Mouse (Mus musculus): Measurements from ENCODE around the gene Kiss1r. TPM values are rescaled to one million over a fixed set of nuclear protein-coding genes. Genes with fewer than 3 reads are reported as not detected.

The Kiss1r gene
- total and polyA plus RNA-seq, 3 experiments = 0.30 to 0.33 (median 0.33) TPM

DNA sequence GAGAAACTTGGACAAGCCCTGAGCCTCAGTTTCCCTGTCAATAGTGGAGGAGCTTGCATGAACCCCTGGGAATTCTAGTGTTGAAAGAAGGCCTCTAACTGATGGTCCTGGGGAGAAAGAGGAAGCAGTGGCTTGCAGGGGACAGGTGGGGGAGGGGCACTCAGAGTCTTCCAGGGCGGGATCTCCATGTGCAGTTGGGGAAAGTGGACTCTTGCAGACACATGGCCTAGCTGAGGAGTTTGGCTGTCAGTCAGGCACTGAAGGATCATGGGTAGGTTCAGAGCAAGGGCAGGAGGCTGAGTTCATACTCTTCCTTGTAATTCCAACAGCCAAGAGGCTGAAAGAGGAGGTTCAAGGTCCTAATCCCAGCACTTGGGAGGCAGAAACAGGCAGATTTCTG, 39.6 kb upstream of the Kiss1r start:
- Histone ChIP-seq H3K36me3 (replicated peaks) (no peaks in the 10 kb centered on the region), H3K4me1 (ENCODE audit: insufficient read depth, low read depth, low read length) (peaks cover 74% of the 10 kb centered on the region), H3K27me3 (ENCODE audit: insufficient read depth, low read length) (peaks cover 52% of the 10 kb centered on the region), H3K9me3 (replicated peaks) (no peaks in the 10 kb centered on the region), H3K4me3 (ENCODE audit: low read depth, low read length) (peak overlapping the region; percentile 52; the same call in 1 of the 2 replicates)
- no peak for TF ChIP-seq GATA2 (IDR thresholded peaks at IDR 0.05; ENCODE audit: borderline replicate concordance, low read depth, low read length)
- TF ChIP-seq TAL1 (conservative IDR thresholded peaks at IDR 0.05; ENCODE audit: low read depth, low read length) = no peak
- no peak for TF ChIP-seq GATA1 (IDR thresholded peaks at IDR 0.05; ENCODE audit: borderline replicate concordance, low read length)
- no peak for TF ChIP-seq POLR2AphosphoS5 (IDR thresholded peaks at IDR 0.05; ENCODE audit: insufficient replicate concordance, low read depth, low read length)
- TF ChIP-seq CTCF (IDR thresholded peaks at IDR 0.05; ENCODE audit: low read depth, low read length) = no peak
- peak; percentile 91 for DNase-seq (ENCODE audit: low spot score)
- ATAC-seq (ENCODE audit: extremely low read depth, insufficient number of reproducible peaks, low FRiP score, poor library complexity, severe bottlenecking) = peak; percentile 60

DNA sequence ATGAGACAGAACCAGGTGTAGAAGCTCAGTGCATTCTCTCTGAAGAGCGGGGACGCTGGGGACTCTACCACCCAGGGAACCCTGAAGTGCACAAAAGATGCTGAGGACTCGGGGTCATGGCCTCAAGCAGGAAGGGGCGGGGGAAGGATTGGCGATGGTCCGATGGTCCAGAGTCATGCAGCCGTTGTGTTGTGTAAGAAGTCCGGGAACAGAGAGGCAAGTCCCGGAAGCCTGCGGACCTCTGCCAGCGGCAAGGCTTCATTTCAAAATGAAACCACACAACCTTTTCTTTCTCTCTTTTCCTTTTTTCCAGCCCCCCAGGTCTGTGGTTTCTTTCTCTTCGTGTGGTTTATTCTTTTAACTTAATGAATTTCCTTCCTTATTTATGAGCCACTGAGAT, 39.0 kb upstream of the Kiss1r start:
- no peak for DNase-seq (ENCODE audit: low spot score)
- peaks cover 53% of the 10 kb centered on the region for H3K27me3 ChIP-seq (ENCODE audit: insufficient read depth, low read length)
- TF ChIP-seq POLR2AphosphoS5 (IDR thresholded peaks at IDR 0.05; ENCODE audit: insufficient replicate concordance, low read depth, low read length) (no peak), GATA2 (IDR thresholded peaks at IDR 0.05; ENCODE audit: borderline replicate concordance, low read depth, low read length) (no peak), TAL1 (conservative IDR thresholded peaks at IDR 0.05; ENCODE audit: low read depth, low read length) (no peak), CTCF (IDR thresholded peaks at IDR 0.05; ENCODE audit: low read depth, low read length) (no peak), GATA1 (IDR thresholded peaks at IDR 0.05; ENCODE audit: borderline replicate concordance, low read length) (no peak)
- H3K9me3 ChIP-seq (replicated peaks) = no peaks in the 10 kb centered on the region
- no peaks in the 10 kb centered on the region for H3K36me3 ChIP-seq (replicated peaks)
- ATAC-seq (ENCODE audit: extremely low read depth, insufficient number of reproducible peaks, low FRiP score, poor library complexity, severe bottlenecking) = no peak
- no peak overlapping the region; the same call in 1 of the 2 replicates for H3K4me3 ChIP-seq (ENCODE audit: low read depth, low read length)
- peaks cover 77% of the 10 kb centered on the region for H3K4me1 ChIP-seq (ENCODE audit: insufficient read depth, low read depth, low read length)

DNA sequence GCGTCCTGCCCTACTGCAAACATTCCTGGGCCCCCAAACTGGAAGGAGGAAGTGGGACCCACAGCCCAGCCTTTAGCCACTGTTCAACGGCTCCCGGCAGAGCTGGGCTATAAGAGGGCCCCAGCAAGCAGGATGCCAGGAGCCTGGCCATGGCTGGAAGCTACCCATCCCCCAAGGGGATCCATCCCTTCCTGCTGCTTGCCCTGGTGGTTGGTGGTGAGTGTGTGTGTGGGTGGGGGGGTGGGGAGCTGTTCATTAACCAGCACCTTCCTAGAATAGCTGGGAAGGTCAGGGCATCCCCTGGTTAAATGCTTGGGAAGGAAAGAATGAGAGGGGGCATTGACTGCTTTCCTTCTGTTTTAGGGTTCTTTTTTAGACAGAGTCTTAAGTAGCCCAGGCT, 37.2 kb upstream of the Kiss1r start:
- Histone ChIP-seq H3K36me3 (replicated peaks) (no peaks in the 10 kb centered on the region), H3K27me3 (ENCODE audit: insufficient read depth, low read length) (peaks cover 43% of the 10 kb centered on the region), H3K4me3 (ENCODE audit: low read depth, low read length) (no peak overlapping the region), H3K9me3 (replicated peaks) (no peaks in the 10 kb centered on the region), H3K4me1 (ENCODE audit: insufficient read depth, low read depth, low read length) (peaks cover 83% of the 10 kb centered on the region)
- no peak for TF ChIP-seq CTCF (IDR thresholded peaks at IDR 0.05; ENCODE audit: low read depth, low read length)
- TF ChIP-seq GATA1 (IDR thresholded peaks at IDR 0.05; ENCODE audit: borderline replicate concordance, low read length) = no peak
- no peak for TF ChIP-seq POLR2AphosphoS5 (IDR thresholded peaks at IDR 0.05; ENCODE audit: insufficient replicate concordance, low read depth, low read length)
- TF ChIP-seq TAL1 (conservative IDR thresholded peaks at IDR 0.05; ENCODE audit: low read depth, low read length) = no peak
- no peak for TF ChIP-seq GATA2 (IDR thresholded peaks at IDR 0.05; ENCODE audit: borderline replicate concordance, low read depth, low read length)
- DNase-seq (ENCODE audit: low spot score) = no peak
- no peak for ATAC-seq (ENCODE audit: extremely low read depth, insufficient number of reproducible peaks, low FRiP score, poor library complexity, severe bottlenecking)

DNA sequence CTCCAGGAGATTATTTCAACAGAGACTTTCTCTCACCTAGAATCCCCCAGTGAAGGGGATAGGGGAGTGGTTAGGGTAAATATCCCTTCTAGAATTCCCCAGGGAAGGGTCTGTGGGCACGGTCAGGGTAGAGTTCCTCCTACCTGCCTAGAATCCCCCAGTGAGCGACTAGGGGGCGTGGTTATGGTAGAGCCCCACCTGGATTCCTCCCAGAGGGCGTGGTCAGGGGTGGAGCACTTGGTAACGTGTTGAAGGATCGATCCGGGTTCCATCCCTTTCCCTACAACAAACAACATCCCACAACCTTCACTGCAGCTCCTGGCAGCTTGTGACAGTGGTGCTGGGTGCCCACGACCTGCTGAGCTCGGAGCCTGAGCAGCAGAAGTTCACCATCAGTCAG, 36.0 kb upstream of the Kiss1r start:
- TF ChIP-seq CTCF (IDR thresholded peaks at IDR 0.05; ENCODE audit: low read depth, low read length) (no peak), TAL1 (conservative IDR thresholded peaks at IDR 0.05; ENCODE audit: low read depth, low read length) (no peak), GATA1 (IDR thresholded peaks at IDR 0.05; ENCODE audit: borderline replicate concordance, low read length) (no peak), GATA2 (IDR thresholded peaks at IDR 0.05; ENCODE audit: borderline replicate concordance, low read depth, low read length) (no peak)
- peaks cover 79% of the 10 kb centered on the region for H3K4me1 ChIP-seq (ENCODE audit: insufficient read depth, low read depth, low read length)
- no peak for ATAC-seq (ENCODE audit: extremely low read depth, insufficient number of reproducible peaks, low FRiP score, poor library complexity, severe bottlenecking)
- no peak overlapping the region for H3K4me3 ChIP-seq (ENCODE audit: low read depth, low read length)
- no peaks in the 10 kb centered on the region for H3K9me3 ChIP-seq (replicated peaks)
- DNase-seq (ENCODE audit: low spot score) = no peak
- no peaks in the 10 kb centered on the region for H3K36me3 ChIP-seq (replicated peaks)
- peaks cover 36% of the 10 kb centered on the region for H3K27me3 ChIP-seq (ENCODE audit: insufficient read depth, low read length)

DNA sequence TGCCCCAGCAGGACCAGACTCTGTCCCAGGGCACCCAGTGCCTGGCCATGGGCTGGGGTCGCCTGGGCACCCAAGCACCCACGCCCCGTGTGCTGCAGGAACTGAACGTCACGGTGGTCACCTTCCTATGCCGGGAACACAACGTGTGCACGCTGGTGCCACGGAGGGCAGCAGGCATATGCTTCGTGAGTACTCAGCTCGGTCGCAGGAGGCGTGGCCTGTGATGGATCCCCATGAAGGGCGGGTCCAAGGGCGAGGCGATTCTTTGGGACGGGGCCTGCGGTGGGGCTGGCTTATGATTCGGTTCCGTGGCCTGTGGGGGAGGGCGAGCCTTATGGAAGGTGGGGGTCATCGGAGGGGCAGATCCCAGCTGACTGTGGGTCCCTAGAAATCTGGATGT, 34.8 kb upstream of the Kiss1r start:
- no peak for DNase-seq (ENCODE audit: low spot score)
- H3K36me3 ChIP-seq (replicated peaks) = no peaks in the 10 kb centered on the region
- H3K4me1 ChIP-seq (ENCODE audit: insufficient read depth, low read depth, low read length) = peaks cover 68% of the 10 kb centered on the region

DNA sequence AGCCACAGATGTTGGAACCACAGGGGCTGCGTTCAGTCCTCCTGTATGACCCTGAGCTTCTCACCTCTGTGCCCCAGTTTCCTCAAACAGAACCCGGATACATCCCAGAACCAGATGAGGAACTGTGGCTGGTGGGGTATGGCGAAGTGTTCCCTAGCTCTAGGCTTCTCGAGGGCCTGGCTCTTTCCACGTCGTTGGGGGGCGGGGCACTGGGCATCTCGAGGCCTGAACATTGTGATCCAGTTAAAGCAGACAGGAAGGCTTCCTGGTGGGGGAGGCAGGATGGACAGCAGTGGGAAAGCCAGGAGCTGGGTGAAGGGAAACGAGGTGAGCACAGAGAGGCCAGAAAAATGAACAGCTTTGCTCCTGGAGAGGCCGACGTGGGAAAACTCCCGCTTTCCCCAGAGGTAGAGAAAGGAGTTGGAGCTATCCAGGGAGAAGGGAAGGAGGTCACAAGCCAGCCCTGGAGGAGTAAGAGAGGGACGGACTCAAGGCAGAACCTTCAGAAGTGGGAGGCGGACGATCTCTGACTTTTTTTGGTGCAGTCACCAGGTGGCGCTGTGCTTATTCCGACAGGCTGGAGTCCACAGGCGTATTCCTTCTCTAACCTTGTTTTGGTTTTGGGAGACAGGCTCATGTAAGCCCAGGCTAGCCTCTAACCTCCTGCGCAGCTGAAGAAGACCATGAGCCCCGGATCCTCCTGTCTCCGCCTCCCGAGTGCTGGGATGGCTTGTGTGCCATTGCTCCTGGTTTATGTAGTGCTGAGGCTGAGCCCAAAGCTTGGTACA, 33.3 kb upstream of the Kiss1r start:
- peaks cover 55% of the 10 kb centered on the region for H3K4me1 ChIP-seq (ENCODE audit: insufficient read depth, low read depth, low read length)
- no peak for ATAC-seq (ENCODE audit: extremely low read depth, insufficient number of reproducible peaks, low FRiP score, poor library complexity, severe bottlenecking)

More for the DNA sequence above, 34.8 kb upstream of the Kiss1r start:
- H3K27me3 ChIP-seq (ENCODE audit: insufficient read depth, low read length) = peaks cover 45% of the 10 kb centered on the region
- TF ChIP-seq POLR2AphosphoS5 (IDR thresholded peaks at IDR 0.05; ENCODE audit: insufficient replicate concordance, low read depth, low read length) = no peak
- no peak for TF ChIP-seq CTCF (IDR thresholded peaks at IDR 0.05; ENCODE audit: low read depth, low read length)
- no peak for TF ChIP-seq TAL1 (conservative IDR thresholded peaks at IDR 0.05; ENCODE audit: low read depth, low read length)
- no peak for TF ChIP-seq GATA2 (IDR thresholded peaks at IDR 0.05; ENCODE audit: borderline replicate concordance, low read depth, low read length)
- no peak for TF ChIP-seq GATA1 (IDR thresholded peaks at IDR 0.05; ENCODE audit: borderline replicate concordance, low read length)
- H3K9me3 ChIP-seq (replicated peaks) = no peaks in the 10 kb centered on the region
- no peak for ATAC-seq (ENCODE audit: extremely low read depth, insufficient number of reproducible peaks, low FRiP score, poor library complexity, severe bottlenecking)
- no peak overlapping the region; the same call in 1 of the 2 replicates for H3K4me3 ChIP-seq (ENCODE audit: low read depth, low read length)

More for the DNA sequence above, 33.3 kb upstream of the Kiss1r start:
- TF ChIP-seq GATA2 (IDR thresholded peaks at IDR 0.05; ENCODE audit: borderline replicate concordance, low read depth, low read length) (no peak), CTCF (IDR thresholded peaks at IDR 0.05; ENCODE audit: low read depth, low read length) (peak; percentile 70), GATA1 (IDR thresholded peaks at IDR 0.05; ENCODE audit: borderline replicate concordance, low read length) (no peak)
- DNase-seq (ENCODE audit: low spot score) = peak; percentile 62
- Histone ChIP-seq H3K36me3 (replicated peaks) (no peaks in the 10 kb centered on the region), H3K4me3 (ENCODE audit: low read depth, low read length) (no peak overlapping the region), H3K9me3 (replicated peaks) (no peaks in the 10 kb centered on the region), H3K27me3 (ENCODE audit: insufficient read depth, low read length) (peaks cover 57% of the 10 kb centered on the region)

Data from G1E (cell line).